In genomic region chr13:70233896-70234799, GRCm38 (mm10) we compare ENCODE assay signal across 8 mouse cellular contexts.
DNase-seq lines count a peak whose midpoint lies in the region; ATAC-seq and TF ChIP-seq lines count a peak whose summit lies in the region.

No protein-coding gene starts in this region.

- DNase-seq in kidney, postnatal 14 days = peak; percentile 71
- DNase-seq in liver, embryonic 11.5 days (ENCODE audit: low spot score) = peak; percentile 59
- DNase-seq in yolk sac, embryonic 10.5 days (ENCODE audit: low spot score) = peak; percentile 51

- no peaks in the 10 kb centered on the region for H3K4me1 ChIP-seq in ES-Bruce4 (ENCODE audit: control insufficient read depth, insufficient read depth, low read length)
- H3K4me1 ChIP-seq in bone marrow, adult 2 months (ENCODE audit: control insufficient read depth, insufficient read depth, low read length) = no peaks in the 10 kb centered on the region
- H3K4me1 ChIP-seq in embryonic facial prominence, embryonic 15.5 days = 0 out of 2 replicates have a peak, but pooled peaks cover 3% of the 10 kb centered on the region
- no peaks in the 10 kb centered on the region for H3K4me1 ChIP-seq in heart, embryonic 16.5 days (ENCODE audit: control insufficient read depth, insufficient read depth, low read length)
- no peaks in the 10 kb centered on the region for H3K4me1 ChIP-seq in liver, embryonic 11.5 days (replicated peaks; ENCODE audit: control insufficient read depth, insufficient read depth, low read length)
- H3K4me1 ChIP-seq in neural tube, embryonic 15.5 days = peaks cover 9% of the 10 kb centered on the region

- H3K27ac ChIP-seq in ES-Bruce4 (ENCODE audit: insufficient read depth, low read length) = no peak overlapping the region
- no peak overlapping the region for H3K27ac ChIP-seq in bone marrow, adult 2 months (ENCODE audit: control insufficient read depth, insufficient read depth, low read depth, low read length, poor library complexity)
- H3K27ac ChIP-seq in embryonic facial prominence, embryonic 15.5 days (replicated peaks) = no peak overlapping the region
- H3K27ac ChIP-seq in heart, embryonic 16.5 days (ENCODE audit: low read length) = no peak overlapping the region
- no peak overlapping the region for H3K27ac ChIP-seq in liver, embryonic 11.5 days (ENCODE audit: low read depth, low read length)
- H3K27ac ChIP-seq in neural tube, embryonic 15.5 days (replicated peaks) = no peak overlapping the region

- no peak overlapping the region for H3K4me3 ChIP-seq in ES-Bruce4 (ENCODE audit: low read depth, low read length)
- no peak overlapping the region for H3K4me3 ChIP-seq in bone marrow, adult 2 months (replicated peaks; ENCODE audit: control insufficient read depth, low read depth, low read length)
- 0 out of 2 replicates have a peak overlapping the region, but pooled peaks have one; percentile 17 for H3K4me3 ChIP-seq in embryonic facial prominence, embryonic 15.5 days (replicated peaks)
- no peak overlapping the region for H3K4me3 ChIP-seq in heart, embryonic 16.5 days (ENCODE audit: low read length)
- no peak overlapping the region for H3K4me3 ChIP-seq in liver, embryonic 11.5 days (ENCODE audit: low read depth, low read length)
- H3K4me3 ChIP-seq in neural tube, embryonic 15.5 days (replicated peaks) = no peak overlapping the region

- H3K36me3 ChIP-seq in ES-Bruce4 (ENCODE audit: control insufficient read depth, insufficient read depth, low read length, poor library complexity, severe bottlenecking) = no peaks in the 10 kb centered on the region
- no peaks in the 10 kb centered on the region for H3K36me3 ChIP-seq in embryonic facial prominence, embryonic 15.5 days
- H3K36me3 ChIP-seq in heart, embryonic 16.5 days (ENCODE audit: control insufficient read depth, insufficient read depth) = no peaks in the 10 kb centered on the region
- no peaks in the 10 kb centered on the region for H3K36me3 ChIP-seq in liver, embryonic 11.5 days (ENCODE audit: control insufficient read depth, insufficient read depth, low read length)
- no peaks in the 10 kb centered on the region for H3K36me3 ChIP-seq in neural tube, embryonic 15.5 days

- TF ChIP-seq POLR2A in ES-Bruce4 (IDR thresholded peaks at IDR 0.05; ENCODE audit: insufficient read depth, low read length) = no peak
- no peak for TF ChIP-seq POLR2A in bone marrow, adult 2 months (IDR thresholded peaks at IDR 0.05; ENCODE audit: borderline replicate concordance, control insufficient read depth, low read depth, low read length)

- 37% methylated on average over 22 of the region's 22 CpGs for WGBS in bone marrow, adult 2 months
- 34% methylated on average over 22 of the region's 22 CpGs for WGBS in embryonic facial prominence, embryonic 15.5 days
- WGBS in heart, embryonic 16.5 days = 40% methylated on average over 22 of the region's 22 CpGs
- WGBS in liver, embryonic 11.5 days = 39% methylated on average over 22 of the region's 22 CpGs
- 27% methylated on average over 22 of the region's 22 CpGs for WGBS in neural tube, embryonic 15.5 days

- peak overlapping the region; percentile 30 for H3K4me2 ChIP-seq in embryonic facial prominence, embryonic 15.5 days (replicated peaks)
- H3K4me2 ChIP-seq in heart, embryonic 16.5 days (ENCODE audit: low read depth, low read length) = peak overlapping the region; percentile 49; the same call in 1 of the 2 replicates
- no peak overlapping the region for H3K4me2 ChIP-seq in liver, embryonic 11.5 days
- peak overlapping the region; percentile 34 for H3K4me2 ChIP-seq in neural tube, embryonic 15.5 days

- peak; percentile 94 for TF ChIP-seq CTCF in ES-Bruce4 (IDR thresholded peaks at IDR 0.05; ENCODE audit: low read depth, low read length)
- peak; percentile 30; the same call in 1 of the 2 replicates for TF ChIP-seq CTCF in bone marrow, adult 2 months (IDR thresholded peaks at IDR 0.05; ENCODE audit: control insufficient read depth, insufficient read depth, low read length)

- no peaks in the 10 kb centered on the region for H3K27me3 ChIP-seq in ES-Bruce4 (ENCODE audit: control insufficient read depth, insufficient read depth, low read length, poor library complexity, severe bottlenecking)
- H3K27me3 ChIP-seq in embryonic facial prominence, embryonic 15.5 days = 0 out of 2 replicates have a peak, but pooled peaks cover 10% of the 10 kb centered on the region
- H3K27me3 ChIP-seq in heart, embryonic 16.5 days (ENCODE audit: control insufficient read depth, insufficient read depth, low read length) = no peaks in the 10 kb centered on the region
- H3K27me3 ChIP-seq in liver, embryonic 11.5 days (replicated peaks; ENCODE audit: control insufficient read depth, insufficient read depth, low read length) = no peaks in the 10 kb centered on the region
- no peaks in the 10 kb centered on the region for H3K27me3 ChIP-seq in neural tube, embryonic 15.5 days (replicated peaks)

- H3K9me3 ChIP-seq in ES-Bruce4 (replicated peaks; ENCODE audit: control insufficient read depth, insufficient read depth, low read length, poor library complexity, severe bottlenecking) = no peaks in the 10 kb centered on the region
- no peaks in the 10 kb centered on the region for H3K9me3 ChIP-seq in embryonic facial prominence, embryonic 15.5 days (replicated peaks)
- H3K9me3 ChIP-seq in heart, embryonic 16.5 days (replicated peaks; ENCODE audit: control insufficient read depth, low read length) = no peaks in the 10 kb centered on the region
- no peaks in the 10 kb centered on the region for H3K9me3 ChIP-seq in liver, embryonic 11.5 days (ENCODE audit: control insufficient read depth, low read length)
- H3K9me3 ChIP-seq in neural tube, embryonic 15.5 days (replicated peaks) = no peaks in the 10 kb centered on the region

- TF ChIP-seq EP300 in ES-Bruce4 (IDR thresholded peaks at IDR 0.05; ENCODE audit: insufficient read depth, low read depth, low read length) = no peak

- H3K9ac ChIP-seq in ES-Bruce4 (ENCODE audit: low read depth, poor library complexity, severe bottlenecking) = no peak overlapping the region
- no peak overlapping the region for H3K9ac ChIP-seq in embryonic facial prominence, embryonic 15.5 days
- no peak overlapping the region for H3K9ac ChIP-seq in heart, embryonic 16.5 days (ENCODE audit: low read length)
- H3K9ac ChIP-seq in liver, embryonic 11.5 days (ENCODE audit: low read depth, low read length) = no peak overlapping the region
- H3K9ac ChIP-seq in neural tube, embryonic 15.5 days (replicated peaks) = no peak overlapping the region

- ATAC-seq in embryonic facial prominence, embryonic 15.5 days (ENCODE audit: insufficient number of reproducible peaks, low FRiP score, low TSS enrichment, low read depth) = no peak
- peak; percentile 78; the same call in 1 of the 2 replicates for ATAC-seq in heart, embryonic 16.5 days (replicated peaks; ENCODE audit: extremely low read depth, insufficient read depth, low FRiP score)
- peak; percentile 43; the same call in 1 of the 2 replicates for ATAC-seq in liver, embryonic 11.5 days (replicated peaks; ENCODE audit: low FRiP score)
- ATAC-seq in neural tube, embryonic 15.5 days (ENCODE audit: low FRiP score) = peak; percentile 83
